Mouse (Mus musculus) kidney, postnatal 0 days (tissue): Measurements from ENCODE around the gene Nrxn3. TPM values are rescaled to one million over a fixed set of nuclear protein-coding genes. Genes with fewer than 3 reads are reported as not detected.

Source experiments
- ATAC-seq: fragments of 200-750 bp; cut with Nextera tagmentation; replicated peaks from 2 replicates; pipeline ENCODE4 v1.8.0; 2017; ENCODE audit warnings: low read depth, moderate number of reproducible peaks, moderate TSS enrichment, moderate library complexity; ENCODE audit not compliant: low FRiP score
- DNase-seq: peaks from one replicate; pipeline ENCODE4 v3.0.0-alpha.2; 2016; ENCODE audit warnings: low spot score
- H3K27ac ChIP-seq: fragments of 300-500 bp; sonication (generic); 2 replicates; pipeline ENCODE4 v1.5.1; 2014; ENCODE audit warnings: mild to moderate bottlenecking
- H3K27me3 ChIP-seq: fragments of 300-500 bp; sonication (generic); 2 replicates; pipeline ENCODE4 v1.6.1; 2014; ENCODE audit warnings: low read length, mixed read lengths; ENCODE audit not compliant: insufficient read depth
- H3K36me3 ChIP-seq: fragments of 300-500 bp; sonication (generic); 2 replicates; pipeline ENCODE4 v1.6.1; 2014; ENCODE audit warnings: low read length, mixed read lengths; ENCODE audit not compliant: insufficient read depth
- H3K4me1 ChIP-seq: fragments of 300-500 bp; sonication (generic); replicated peaks from 2 replicates; pipeline ENCODE4 v1.6.1; 2014; ENCODE audit warnings: antibody characterized with exemption, low read length, mixed read lengths; ENCODE audit not compliant: insufficient read depth
- H3K4me2 ChIP-seq: fragments of 300-500 bp; sonication (generic); 2 replicates; pipeline ENCODE4 v1.6.1; 2014; ENCODE audit warnings: mild to moderate bottlenecking, low read length, moderate library complexity, mixed read lengths
- H3K4me3 ChIP-seq: fragments of 300-500 bp; sonication (generic); replicated peaks from 2 replicates; pipeline ENCODE4 v1.5.1; 2014; ENCODE audit warnings: low read depth, low read length
- H3K9ac ChIP-seq: fragments of 300-500 bp; sonication (generic); 2 replicates; pipeline ENCODE4 v1.6.1; 2014; ENCODE audit warnings: low read depth, low read length
- H3K9me3 ChIP-seq: fragments of 300-500 bp; sonication (generic); replicated peaks from 2 replicates; pipeline ENCODE4 v1.6.1; 2016; ENCODE audit warnings: low read length, inconsistent platforms, mixed read lengths
- CTCF ChIP-seq: IDR thresholded peaks from 2 replicates; pipeline ENCODE4 v1.5.1; 2016; ENCODE audit warnings: antibody characterized with exemption, low read depth, mild to moderate bottlenecking, moderate library complexity
- WGBS: fragments of 180-500 bp; shearing (Covaris S2); extraction: QIAGEN DNeasy Blood & Tissue Kit; methylation state at CpG from one replicate; pipeline ENCODE4 v1.1.7; 2014; 5-methylcytosine and 5-hydroxymethylcytosine counted together
- polyA plus RNA-seq: library from polyadenylated mRNA; unstranded; fragments of >200 nt; fragmentation: Nextera tagmentation; extraction: Ambion mirVana; gene quantifications from 2 replicates; pipeline ENCODE4 v1.2.1, GENCODE M21; 2015

Gene Nrxn3
- polyA plus RNA-seq, 1 experiment from 2014 or later = 3.0 TPM

DNA sequence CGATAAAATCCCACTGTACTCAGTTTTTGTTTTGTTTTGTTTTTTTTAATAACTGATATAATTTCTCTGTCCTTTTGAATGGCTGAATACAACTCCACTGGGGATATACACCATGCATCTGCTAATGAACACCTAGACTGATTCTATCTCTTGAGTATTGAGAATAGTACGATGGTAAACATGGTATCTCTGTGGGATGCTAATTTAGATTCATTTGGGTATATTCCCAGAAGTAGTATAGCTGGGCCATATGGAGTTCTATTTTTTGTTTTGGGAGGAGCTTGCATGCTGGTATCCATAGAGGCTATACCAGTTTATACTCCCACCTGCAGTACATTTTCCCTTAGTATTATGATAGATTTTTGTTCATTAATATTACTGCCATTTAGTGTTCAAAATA, 217.0 kb downstream of the Nrxn3 start:
- ATAC-seq = no peak
- 85% methylated on average over 2 of the region's 2 CpGs for WGBS
- Histone ChIP-seq H3K4me2 (no peak overlapping the region), H3K27me3 (no peaks in the 10 kb centered on the region), H3K27ac (no peak overlapping the region), H3K9ac (no peak overlapping the region), H3K36me3 (no peaks in the 10 kb centered on the region), H3K4me3 (no peak overlapping the region), H3K9me3 (no peaks in the 10 kb centered on the region), H3K4me1 (no peaks in the 10 kb centered on the region)
- TF ChIP-seq CTCF = no peak
- no peak for DNase-seq

DNA sequence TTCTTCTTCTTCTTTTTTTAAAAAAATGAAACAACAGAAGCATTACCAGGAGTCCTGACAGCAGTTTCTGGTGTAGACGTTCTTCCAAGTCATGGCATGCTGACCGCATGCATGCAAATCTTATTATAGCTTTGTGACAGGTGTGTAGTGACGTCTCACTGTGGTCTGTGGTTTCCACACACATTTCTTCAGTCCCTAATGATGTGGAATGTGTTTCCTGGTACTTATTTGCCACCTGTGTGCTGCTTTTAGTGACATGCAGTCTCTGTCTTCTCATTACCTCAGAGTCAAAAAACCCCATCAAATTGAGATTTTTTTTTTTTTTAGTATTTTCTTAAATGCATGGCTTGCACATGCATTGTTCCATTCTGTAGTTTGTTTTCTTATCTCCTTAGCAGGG, 222.3 kb downstream of the Nrxn3 start:
- DNase-seq (no peak), ATAC-seq (no peak)
- Histone ChIP-seq H3K4me3 (no peak overlapping the region), H3K9me3 (no peaks in the 10 kb centered on the region), H3K27me3 (no peaks in the 10 kb centered on the region), H3K36me3 (no peaks in the 10 kb centered on the region), H3K4me2 (no peak overlapping the region), H3K27ac (no peak overlapping the region), H3K9ac (no peak overlapping the region), H3K4me1 (no peaks in the 10 kb centered on the region)
- WGBS = 67% methylated on average over 3 of the region's 3 CpGs
- no peak for TF ChIP-seq CTCF

DNA sequence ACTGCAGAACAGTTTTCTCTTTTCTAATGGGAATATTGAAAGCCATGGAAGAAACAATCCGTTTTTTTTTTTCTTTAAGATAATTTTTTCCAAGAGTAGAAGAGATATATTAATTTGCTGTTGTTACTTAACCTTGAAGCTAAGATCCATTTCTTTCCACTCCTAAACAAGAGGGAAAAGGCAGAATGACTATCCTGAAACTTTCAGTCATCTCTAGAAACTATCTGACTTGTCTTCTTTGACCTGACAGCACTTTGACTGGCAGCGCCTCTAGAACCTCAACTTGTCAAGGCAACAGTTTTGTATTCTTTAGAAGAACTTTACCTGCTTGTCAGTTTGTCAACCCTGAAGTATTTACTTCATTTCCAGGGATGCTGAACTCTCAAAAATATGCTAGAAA, 227.2 kb downstream of the Nrxn3 start:
- Histone ChIP-seq H3K27ac (no peak overlapping the region), H3K9ac (no peak overlapping the region), H3K4me1 (no peaks in the 10 kb centered on the region), H3K36me3 (no peaks in the 10 kb centered on the region), H3K9me3 (no peaks in the 10 kb centered on the region), H3K4me3 (no peak overlapping the region), H3K4me2 (no peak overlapping the region), H3K27me3 (no peaks in the 10 kb centered on the region)
- DNase-seq (no peak), ATAC-seq (no peak)
- 80% methylated on average over 2 of the region's 2 CpGs for WGBS
- no peak for TF ChIP-seq CTCF

DNA sequence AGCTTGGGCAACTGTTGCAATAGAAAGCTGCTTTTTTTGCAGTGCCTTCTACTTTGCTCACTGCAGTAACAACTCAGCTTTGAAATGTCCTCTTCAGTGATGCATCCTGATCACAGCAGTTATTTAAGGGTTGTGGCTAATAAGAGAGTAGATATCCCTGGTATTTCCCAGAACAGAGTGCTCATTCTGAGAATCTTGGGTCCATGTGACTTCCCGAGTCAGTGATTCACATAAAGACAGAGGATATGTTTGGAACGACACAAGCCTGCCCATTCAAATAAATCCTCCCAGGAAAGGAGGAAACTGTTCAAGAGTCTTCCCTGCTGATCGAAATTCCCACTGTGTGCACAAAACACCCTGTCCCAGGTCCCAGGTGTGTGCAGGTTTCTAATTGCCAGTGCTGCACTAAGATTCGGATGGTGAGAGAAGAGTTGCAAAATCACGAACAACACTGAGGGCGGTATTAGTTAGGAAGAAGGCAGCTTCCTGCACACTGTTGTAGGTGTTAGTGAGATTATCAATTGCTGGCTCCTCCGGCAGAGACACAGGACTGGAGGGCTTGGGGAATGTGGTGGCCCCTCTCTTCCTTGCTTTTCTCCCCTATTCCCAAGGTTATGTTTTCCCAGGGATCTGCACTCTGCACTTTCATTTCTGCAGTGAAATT, 230.4 kb downstream of the Nrxn3 start:
- H3K4me2 ChIP-seq = no peak overlapping the region
- H3K27ac ChIP-seq = no peak overlapping the region
- no peaks in the 10 kb centered on the region for H3K9me3 ChIP-seq
- H3K4me1 ChIP-seq = no peaks in the 10 kb centered on the region
- H3K27me3 ChIP-seq = no peaks in the 10 kb centered on the region
- DNase-seq (no peak), ATAC-seq (no peak)
- WGBS = 64% methylated on average over 7 of the region's 7 CpGs
- no peaks in the 10 kb centered on the region for H3K36me3 ChIP-seq
- H3K4me3 ChIP-seq = no peak overlapping the region
- TF ChIP-seq CTCF = no peak
- H3K9ac ChIP-seq = no peak overlapping the region

DNA sequence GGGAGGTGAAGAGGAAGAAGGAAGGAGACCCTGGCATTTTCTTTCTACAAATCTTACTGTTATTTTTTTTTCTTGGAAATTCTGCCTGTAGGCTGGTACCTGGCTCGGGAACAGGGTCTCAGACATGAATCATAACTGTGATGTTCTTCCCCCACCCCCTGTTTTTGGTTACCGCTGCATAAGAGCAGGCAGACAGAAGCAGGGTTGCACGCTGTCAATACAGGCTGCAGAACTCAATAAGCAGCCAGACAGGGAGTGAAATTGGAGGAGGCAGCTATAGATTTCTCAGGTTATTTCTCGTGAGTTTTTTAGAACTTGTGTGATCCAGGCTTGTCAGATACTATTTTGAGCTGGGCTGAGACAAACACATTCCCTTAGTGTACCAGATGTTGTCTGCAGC, 231.1 kb downstream of the Nrxn3 start:
- no peak overlapping the region for H3K4me3 ChIP-seq
- 50% methylated on average over 4 of the region's 4 CpGs for WGBS
- H3K9me3 ChIP-seq = no peaks in the 10 kb centered on the region
- no peak overlapping the region for H3K9ac ChIP-seq
- H3K4me1 ChIP-seq = no peaks in the 10 kb centered on the region
- no peak overlapping the region for H3K27ac ChIP-seq
- no peak for TF ChIP-seq CTCF
- no peak for DNase-seq
- H3K4me2 ChIP-seq = no peak overlapping the region
- no peaks in the 10 kb centered on the region for H3K27me3 ChIP-seq
- no peak for ATAC-seq
- H3K36me3 ChIP-seq = no peaks in the 10 kb centered on the region

DNA sequence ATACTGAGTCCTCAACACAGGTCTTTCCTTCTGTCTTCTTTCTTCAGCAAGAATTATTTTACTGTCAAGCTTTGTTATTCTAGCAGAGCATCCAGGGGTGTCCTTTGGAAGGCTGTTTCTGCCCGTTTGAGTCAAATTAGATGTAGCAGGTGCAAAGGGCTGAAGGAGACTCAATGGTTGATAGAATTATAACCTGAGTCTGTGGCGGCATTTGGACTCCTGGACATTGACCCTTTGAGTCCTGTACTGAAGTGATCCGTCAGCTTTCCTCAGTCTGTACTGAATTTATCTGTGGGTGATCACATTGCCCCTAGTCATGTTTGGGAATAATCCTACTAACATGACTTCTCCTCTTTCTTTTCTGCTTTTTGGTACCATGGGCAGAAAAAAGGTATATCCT, 234.8 kb downstream of the Nrxn3 start:
- DNase-seq = no peak

DNA sequence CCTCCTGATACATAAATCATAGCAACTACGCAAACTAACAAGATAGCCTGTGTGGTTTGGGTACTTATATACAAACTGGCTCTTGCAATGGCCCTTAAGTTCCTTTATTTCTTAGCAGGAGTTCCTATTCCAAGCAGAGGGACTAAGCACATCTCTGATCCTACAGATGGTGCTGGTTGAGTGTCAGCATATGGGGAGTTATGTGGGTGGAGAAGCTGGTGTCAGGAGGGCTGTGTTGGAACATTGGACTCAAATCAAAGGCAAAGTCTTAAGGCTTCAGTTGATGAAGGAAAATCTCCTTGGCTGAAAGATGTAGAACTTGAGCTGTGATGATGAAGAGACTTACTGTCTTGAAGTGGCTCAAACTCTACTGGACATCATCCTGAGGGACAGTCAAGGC, 238.1 kb downstream of the Nrxn3 start:
- 89% methylated on average over 1 of the region's 1 CpGs for WGBS
- H3K4me1 ChIP-seq = no peaks in the 10 kb centered on the region
- no peak overlapping the region for H3K9ac ChIP-seq
- no peak overlapping the region for H3K4me3 ChIP-seq
- TF ChIP-seq CTCF = no peak
- no peak for ATAC-seq
- H3K4me2 ChIP-seq = no peak overlapping the region
- DNase-seq = no peak
- H3K9me3 ChIP-seq = no peaks in the 10 kb centered on the region
- no peaks in the 10 kb centered on the region for H3K36me3 ChIP-seq
- no peaks in the 10 kb centered on the region for H3K27me3 ChIP-seq
- no peak overlapping the region for H3K27ac ChIP-seq

More for the DNA sequence above, 234.8 kb downstream of the Nrxn3 start:
- TF ChIP-seq CTCF = no peak
- Histone ChIP-seq H3K27me3 (no peaks in the 10 kb centered on the region), H3K9ac (no peak overlapping the region), H3K4me3 (no peak overlapping the region), H3K9me3 (no peaks in the 10 kb centered on the region), H3K36me3 (no peaks in the 10 kb centered on the region), H3K4me2 (no peak overlapping the region), H3K4me1 (no peaks in the 10 kb centered on the region), H3K27ac (no peak overlapping the region)
- 56% methylated on average over 3 of the region's 3 CpGs for WGBS
- ATAC-seq = no peak
